Mouse (Mus musculus) megakaryocyte-erythroid progenitor cell, adult 5-6 weeks (primary cell): Measurements from ENCODE around the gene Rassf3. TPM values are rescaled to one million over a fixed set of nuclear protein-coding genes. Genes with fewer than 3 reads are reported as not detected.

ENCODE experiments used
- ATAC-seq: replicated peaks from 2 replicates; pipeline ENCODE4 v1.8.0; 2016; ENCODE audit warnings: mild to moderate bottlenecking, inconsistent platforms; ENCODE audit not compliant: severe bottlenecking, poor library complexity, low FRiP score, low TSS enrichment
- total RNA-seq, 2 experiments: library from RNA; stranded (forward) in 1 of 2; stranded (reverse) in 1 of 2; fragments of 200-1000, 215-1000 nt in 1 of 2; fragments of >200 nt in 1 of 2; fragmentation: Nextera tagmentation in 1 of 2; gene quantifications; 2 replicates each; pipeline ENCODE4 v1.2.3; 2014 to 2017

The Rassf3 gene
- total RNA-seq, 2 experiments from 2014 or later = 9.7 to 13.4 TPM

DNA sequence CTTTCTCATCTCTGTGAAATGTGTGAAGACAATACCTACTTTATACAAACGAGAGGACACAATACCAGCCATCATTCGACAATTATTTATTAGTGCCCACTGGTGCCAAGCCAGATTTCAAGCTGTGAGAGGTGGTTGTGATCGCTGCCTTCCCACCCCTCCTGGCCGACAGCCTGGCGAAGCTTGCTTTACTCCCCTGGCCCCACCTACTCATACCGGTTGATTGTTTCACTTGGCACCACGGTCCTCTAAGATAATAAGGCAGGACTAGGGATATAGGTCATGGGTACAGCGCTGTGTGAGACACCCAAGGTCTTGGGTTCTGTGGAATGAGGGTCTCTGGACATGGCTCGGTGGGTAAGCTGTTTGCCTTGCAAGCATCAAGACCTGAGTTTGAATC, 55.1 kb downstream of the Rassf3 start:
- no peak for ATAC-seq

DNA sequence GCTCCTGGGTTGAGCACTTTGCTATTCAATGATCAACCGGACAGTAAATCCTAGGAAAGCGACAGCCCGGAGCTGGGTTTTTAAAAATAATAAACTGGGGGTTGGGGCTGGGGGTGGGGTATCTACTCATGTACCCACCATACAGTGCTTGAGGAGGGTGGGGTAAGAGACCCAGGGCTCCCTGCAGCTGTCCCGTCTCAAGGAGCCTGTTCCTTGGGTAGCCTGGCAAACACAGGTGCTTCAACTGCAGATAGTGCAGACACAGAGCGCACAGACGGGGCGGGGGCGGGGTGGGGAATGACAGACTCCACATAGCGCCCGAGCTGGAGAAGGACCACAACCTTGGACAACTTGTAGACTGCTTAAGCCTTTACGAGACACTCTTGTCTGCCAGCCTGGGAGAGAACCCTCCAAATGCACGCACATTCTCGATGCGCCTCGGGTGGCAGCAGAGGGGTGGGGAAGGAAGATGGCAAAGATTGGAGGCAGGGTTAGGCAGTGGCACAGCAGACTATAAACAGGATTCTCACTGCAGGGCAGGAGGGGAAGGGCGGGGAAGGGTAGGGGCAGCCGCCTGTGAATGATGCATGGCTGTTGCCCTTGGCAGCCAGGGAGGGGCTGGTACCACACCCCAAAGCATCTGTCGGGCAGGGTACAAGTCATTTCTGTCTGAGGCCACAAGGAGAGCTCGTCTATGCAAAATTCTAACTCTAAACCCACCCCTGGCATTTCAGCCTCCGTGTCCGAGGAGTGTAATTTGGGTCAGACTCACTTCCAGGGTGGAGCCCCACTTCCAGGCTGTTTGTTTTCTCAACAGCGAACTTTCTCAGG, 56.3 kb downstream of the Rassf3 start:
- ATAC-seq = peak; percentile 92

DNA sequence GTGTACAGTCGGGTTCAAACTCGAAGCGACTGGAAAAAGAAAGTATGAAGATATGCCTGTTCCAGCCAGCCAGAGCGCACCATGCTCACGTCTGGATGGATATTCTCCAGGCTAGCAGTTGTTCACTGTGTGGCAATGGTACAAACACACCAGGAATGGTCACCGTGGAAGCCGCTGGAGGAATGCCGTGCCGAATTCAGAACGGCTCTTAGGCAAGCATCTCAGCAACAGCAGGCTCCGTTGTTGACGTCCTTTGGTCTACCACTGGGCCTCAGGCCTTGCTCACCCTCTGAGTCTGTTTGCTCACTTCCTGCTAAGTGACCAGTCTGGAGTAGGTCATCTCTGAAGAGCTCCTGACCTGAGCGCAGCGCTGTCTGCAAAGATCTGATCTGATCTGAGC, 57.3 kb downstream of the Rassf3 start:
- ATAC-seq = no peak

DNA sequence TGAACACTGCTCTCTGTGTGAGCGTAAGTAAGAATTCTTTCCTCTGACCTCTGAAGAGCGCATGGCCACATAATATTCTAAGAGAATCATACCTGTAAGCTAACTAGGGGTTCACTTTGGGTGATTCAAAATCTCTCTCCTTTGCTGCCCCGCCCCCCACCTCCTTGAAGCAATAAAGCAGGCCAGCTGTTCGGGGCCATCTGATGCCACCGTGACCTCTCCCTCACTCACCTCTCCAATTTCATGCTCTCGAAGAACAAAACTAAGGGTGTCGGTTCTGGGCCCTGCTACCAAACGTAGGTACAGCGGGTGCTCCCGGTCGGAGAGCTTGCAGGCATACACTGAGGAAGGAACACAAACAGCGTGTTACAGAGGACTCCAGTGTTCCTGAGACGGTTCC, 62.0 kb downstream of the Rassf3 start:
- no peak for ATAC-seq

DNA sequence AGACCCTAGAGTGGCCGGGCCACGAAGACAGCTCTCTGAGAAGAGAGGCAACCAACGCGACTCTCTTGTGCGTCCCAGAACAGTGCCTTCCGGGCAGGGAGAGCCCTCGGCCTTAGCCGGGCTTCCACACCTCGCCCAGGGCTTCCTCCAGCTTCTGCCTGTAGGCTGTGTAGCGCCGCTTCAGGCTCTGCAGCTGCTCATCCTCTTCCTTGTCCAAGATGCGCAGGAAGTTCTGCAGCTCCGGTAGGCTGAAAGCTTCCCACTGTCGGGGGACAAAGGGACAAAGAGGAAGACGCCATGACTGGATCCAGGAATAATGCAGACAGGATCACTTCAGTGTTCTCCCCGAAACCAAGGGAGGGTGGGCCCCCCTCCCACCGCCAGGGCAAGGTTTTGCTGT, 63.3 kb downstream of the Rassf3 start:
- ATAC-seq = no peak

DNA sequence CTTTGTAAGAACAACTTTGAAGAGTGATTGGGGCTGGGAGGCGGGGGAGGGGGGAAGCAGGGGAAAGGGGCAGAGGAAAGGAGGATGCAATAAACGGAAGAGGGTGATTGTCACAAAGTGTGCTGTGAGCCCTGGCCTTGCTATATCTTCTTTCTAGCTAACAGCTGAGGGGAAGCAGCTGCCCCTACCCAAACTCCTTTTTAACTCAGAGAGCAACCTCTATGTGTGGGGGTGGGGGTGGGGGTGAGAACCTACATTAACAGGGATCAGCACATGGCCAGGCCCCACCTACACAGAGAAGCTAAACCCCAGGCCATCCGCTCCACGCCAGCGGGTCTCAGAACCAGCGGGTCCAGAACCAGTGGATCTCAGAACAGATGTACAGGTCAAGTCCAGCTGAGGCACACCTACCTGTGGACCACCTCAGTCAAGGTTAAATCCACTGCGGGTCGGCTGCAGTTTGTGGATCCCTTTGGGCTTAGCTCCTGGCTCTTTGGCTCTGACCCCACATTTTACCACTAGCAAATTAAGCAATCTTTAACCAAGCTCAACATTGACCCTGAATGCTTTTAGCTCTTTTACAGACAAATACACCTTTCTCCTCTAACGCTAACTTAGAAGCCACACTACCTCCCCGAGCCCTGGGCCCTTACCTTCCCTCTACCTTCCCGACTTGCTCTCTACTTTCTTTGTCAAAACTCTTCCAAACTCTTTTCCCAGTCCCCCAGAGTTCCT, 64.3 kb downstream of the Rassf3 start:
- ATAC-seq = no peak

DNA sequence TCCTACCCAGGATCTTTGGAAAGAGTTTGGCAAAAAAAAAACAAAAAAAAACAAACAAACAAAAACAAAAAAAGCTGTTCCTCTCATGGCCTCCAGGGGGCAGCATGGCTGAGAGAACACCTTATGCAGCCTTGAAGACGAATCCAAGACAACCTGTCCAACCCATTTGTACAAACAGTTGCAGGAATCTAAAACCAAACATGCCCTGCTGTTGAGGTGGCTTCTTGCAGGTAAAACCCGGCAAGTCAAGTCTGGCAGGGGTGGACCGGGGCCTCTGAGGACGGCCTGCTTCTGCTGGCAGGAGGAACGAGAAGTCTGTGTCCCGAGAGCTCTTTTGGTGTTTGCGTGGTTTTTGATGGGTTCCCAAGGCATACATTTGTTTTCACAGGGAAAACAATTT, 66.4 kb downstream of the Rassf3 start:
- ATAC-seq = peak; percentile 55

DNA sequence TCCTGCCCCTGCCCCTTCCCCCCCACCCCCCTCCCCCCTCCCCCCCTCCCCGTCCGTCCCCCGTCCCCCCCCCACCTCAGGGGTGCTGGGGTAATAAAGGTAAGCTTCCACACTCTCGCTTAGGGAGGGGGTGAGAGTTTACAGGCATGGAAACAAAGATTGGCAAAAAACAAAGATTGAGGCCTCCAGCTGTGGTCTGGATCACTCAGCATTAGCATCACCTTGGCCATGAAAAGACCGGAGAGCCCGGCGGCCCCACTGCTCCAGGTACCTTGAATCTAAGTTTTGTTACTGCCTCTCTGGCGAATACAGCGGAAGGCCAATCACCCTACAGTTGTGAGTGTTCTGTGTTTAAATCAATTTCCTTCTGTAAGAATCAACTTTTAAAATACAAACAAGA, 72.2 kb downstream of the Rassf3 start:
- ATAC-seq = no peak

DNA sequence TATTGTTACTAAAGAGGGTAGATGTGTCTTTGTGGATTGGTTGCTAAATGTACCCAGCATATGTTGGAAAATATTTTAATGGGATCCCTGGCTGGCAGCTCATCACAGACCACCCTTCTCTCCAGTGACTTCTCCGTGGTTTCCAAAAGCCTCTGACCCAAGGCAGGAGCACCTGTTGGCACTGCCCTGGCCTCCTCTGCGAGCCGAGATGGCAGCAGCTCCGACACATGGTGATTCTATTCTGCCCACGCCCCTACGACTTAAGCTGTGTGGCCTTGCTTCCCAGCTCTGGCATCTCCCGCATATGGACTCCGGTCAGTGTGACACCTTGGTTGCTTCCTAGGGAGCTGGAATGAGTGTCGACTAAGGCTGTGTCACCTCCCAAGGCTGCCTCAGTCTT, 73.0 kb downstream of the Rassf3 start:
- ATAC-seq = no peak

DNA sequence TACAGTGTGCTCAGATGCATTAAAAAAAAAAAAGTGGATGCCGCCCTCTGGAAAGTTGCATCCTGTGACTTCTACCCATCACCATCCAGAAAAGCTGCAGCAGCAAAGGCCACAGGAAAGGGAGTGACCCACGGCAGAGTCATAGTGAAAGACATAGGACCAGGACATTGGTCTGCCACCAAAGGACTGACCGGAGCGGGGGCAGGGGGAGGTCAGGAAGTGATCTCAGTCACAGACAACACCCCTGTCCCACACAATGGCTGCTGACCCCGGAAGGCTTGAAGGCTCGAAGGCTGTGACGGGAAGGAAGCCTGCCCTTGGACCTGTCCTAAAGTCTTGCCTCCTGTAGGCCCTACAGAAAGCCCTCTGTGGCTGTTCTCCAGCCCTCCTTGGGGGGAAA, 75.1 kb downstream of the Rassf3 start:
- ATAC-seq = no peak

DNA sequence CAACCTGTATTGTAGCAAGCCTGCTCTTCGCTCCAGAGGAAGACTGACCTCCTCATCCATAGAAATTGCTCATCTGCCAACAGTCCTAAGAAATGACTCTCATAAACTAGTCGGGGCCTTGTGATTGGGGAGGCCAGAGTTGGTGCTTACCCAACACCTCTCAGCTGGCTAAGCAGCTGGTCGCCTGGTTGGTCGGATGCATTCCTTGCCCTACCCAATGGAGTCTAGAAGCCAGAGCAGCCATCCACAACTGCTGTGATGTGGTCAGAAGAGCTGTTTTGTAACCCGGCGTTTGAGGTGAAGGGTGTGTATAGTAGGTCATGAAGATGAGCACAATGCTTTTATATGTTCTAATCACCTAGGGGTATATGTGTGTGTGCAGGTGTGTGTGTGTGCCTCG, 77.5 kb downstream of the Rassf3 start:
- no peak for ATAC-seq

DNA sequence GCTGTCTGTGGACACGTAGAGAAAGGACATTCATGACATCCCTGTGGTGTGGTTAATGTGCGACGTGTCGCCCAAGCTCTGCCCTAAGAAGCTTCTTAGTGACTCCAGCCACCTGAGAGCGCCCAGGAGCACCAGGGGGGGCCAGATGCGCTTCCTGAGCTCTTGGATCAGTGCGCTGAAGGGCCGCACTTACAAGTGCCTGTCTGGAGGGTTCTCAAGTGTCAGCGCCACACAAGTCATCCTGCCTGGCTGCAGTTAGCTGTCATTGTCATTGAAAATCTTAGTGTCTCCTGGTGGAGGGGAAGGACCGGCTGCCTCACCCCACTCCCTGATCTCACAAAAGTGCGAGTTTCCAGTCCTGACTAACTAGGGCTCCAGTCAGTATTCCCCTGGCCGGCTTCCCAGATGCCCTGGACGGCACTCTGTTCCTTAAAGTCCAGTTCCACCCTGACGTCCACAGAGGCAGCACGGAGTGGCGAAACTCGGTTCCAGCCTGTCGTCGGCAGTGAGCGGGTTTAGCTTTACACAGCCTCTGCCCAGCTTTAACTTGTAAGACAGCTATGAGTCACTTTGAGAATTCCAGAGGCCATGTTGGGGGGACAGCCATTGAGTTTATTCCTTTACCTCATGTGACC, 80.5 kb downstream of the Rassf3 start:
- no peak for ATAC-seq

DNA sequence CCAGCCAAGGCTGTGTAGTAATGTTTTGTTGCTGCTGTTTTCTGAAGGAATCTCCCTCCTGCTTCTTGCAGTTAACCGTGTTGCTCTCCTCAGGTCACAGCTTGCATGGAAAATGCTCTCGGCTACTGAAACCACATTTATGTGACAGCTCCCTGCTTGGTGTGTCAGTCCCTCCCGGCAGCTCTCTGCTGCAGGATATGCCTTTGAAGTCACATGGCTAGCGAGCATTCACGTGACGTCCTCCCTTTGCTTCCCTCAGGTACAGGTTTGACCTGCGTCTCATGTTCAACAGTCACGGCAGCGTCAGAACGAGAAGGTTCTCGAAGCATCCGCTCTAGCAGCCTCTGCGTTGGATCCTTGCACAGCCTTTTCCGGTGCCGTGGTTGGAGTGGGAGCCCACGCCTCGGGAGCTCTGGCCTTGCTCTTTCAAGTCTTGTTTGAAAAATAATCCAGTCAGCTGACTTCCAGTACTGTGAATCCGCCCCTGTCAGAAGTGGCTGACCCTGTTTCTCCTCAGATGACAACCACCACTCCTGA, 81.3 kb downstream of the Rassf3 start:
- no peak for ATAC-seq

DNA sequence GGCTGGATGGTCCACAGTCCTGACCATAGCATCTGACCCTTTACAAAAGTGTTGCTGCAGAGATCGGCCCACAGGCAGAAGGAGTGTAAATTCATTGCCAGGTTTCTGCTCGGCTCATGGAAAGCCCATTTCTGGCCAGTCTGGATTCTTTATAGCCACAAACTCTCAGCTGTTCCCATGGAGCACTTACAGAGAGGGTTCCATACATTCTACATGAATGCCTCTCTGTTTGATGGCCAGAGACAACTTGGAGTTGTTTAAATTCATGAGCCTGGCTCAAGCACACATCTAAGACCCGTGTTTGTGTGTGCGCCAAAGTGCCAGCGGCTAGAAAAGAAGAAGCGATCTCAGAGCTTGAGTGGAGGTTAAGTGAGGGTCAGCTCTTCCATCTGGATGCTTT, 81.9 kb downstream of the Rassf3 start:
- ATAC-seq = no peak

DNA sequence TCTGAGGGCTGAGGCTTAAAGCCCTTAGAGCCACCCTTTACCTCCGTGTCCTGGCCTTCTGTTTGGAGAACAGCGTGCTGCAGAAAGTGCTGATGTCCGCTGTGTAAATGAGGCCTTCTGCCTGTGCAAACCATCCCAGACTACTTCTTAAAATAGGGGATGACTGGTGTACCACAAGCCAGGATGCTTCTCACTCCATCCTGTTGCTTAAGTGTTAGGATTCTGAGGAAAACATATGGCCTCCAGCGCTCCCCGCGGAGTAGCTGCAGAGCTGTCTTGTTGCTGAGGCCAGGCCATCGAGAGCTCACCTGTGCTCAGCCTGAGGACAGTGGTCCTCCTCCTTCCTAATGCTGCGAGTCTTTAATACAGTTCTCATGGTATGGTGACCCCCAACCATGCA, 84.2 kb downstream of the Rassf3 start:
- ATAC-seq = no peak

DNA sequence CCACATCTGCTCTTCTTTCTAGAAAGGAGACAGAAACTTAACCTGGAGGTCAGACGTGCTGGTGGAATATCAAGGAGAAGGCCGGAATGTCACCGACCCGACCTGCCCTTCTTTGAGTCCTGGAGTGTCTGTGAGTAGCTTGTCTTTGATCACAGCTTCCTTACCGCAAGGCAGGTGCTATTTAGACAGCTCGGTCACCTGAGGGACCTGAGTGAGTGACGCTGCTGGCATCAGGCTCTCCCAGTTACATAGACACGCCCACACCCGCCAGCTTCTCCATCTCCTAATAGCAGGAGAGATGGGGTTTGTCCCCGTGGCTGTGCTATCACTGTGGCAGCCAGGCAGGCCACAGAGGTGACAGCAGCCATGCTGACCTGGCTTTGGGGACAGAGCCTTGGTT, 85.5 kb downstream of the Rassf3 start:
- ATAC-seq = no peak

DNA sequence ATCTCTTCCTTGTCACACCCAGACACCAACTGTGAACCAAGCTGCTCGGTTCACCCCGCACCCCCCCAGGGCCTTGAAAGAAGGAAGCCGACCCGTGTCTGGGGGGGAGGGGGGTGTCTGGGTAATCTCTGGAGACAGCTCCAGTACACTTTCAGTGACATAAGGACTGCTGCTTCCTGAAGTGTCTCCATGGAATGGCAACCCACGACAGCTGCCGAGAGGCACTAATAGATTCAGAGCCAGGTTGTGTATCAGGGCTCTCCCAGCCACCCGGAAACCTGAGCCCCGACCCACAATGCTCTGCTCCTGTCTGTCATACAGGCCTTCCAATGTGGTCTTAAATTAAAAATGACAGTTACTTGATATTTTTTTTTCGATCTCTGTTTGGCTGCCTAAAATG, 89.8 kb downstream of the Rassf3 start:
- ATAC-seq = no peak

DNA sequence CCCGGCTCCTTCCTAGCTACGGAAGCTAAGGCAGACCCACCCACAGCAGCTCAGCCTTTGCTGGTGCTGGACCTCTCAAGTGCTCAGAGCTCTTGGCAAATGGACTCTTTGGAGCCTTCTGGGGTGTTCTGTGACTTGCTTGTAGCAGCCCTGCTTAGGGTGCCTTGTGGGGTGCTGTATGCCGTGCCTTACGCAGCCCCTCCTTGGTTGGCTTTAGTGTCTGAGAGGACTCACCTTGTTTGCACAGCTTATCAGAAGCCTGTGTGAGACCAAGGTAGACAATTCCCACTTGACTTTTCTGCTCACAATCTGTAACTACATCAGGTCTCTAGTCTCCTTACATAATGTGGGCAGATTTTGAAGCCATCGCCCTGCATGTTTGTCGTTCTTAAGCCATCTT, 90.5 kb downstream of the Rassf3 start:
- ATAC-seq = no peak

DNA sequence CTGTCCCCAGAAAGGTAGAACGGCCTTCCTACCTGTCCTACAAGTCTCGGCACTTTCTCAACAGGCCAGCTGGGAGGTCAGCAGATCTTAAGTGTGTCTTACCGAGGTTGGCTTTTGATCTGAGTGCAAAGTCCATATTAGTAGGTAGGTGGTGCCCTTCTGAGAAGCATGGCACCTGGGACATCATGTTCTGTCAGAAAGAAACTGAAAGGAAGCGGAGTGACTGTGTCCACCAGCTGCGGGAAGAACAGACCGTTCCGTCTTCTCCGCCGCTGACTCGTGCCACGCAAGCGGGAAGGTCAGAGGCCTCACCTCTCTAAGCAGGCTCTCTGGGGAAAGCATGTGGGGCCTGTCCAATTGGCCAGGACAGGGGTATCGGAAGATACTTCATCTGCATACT, 91.4 kb downstream of the Rassf3 start:
- no peak for ATAC-seq

DNA sequence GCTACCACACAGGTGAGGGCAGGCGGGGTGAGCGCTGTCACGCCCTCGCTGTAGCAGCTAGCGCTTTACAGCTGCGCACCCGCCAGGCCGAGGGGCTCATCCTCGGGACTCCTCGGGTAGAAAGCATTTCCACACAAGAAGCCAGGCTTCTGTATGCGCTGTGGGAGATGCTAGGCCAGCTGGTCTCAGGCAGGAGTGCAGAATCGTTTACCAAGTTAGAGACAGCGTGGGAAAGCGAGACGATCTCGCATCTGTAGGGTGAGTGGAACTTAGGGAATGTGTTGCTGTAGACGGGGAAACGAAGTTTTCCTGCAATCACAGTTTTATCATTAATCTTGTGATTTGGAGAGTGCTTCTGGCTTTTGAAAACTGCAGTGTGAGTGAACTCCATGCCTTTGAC, 94.9 kb downstream of the Rassf3 start:
- no peak for ATAC-seq
